In genomic region chr14:110527306-110527705, GRCm38 (mm10) we compare ENCODE assay signal across 20 mouse cellular contexts.
"Had no signal": no experiment of that assay in that cellular context is flagged by ENCODE, and none has a peak within 500 bp of the region (broad histone marks: within the 10 kb centered on the region; RNA-seq: fewer than 3 reads in every experiment).

No protein-coding gene starts in this region.

- ATAC-seq: liver, embryonic 12.5 days had no signal

- H3K27ac ChIP-seq: limb, embryonic 10.5 days; limb, embryonic 13.5 days; liver, embryonic 12.5 days; liver, embryonic 15.5 days; lung, embryonic 15.5 days; midbrain, embryonic 10.5 days; neural tube, embryonic 13.5 days had no signal

- H3K4me3 ChIP-seq: limb, embryonic 10.5 days; limb, embryonic 13.5 days; liver, embryonic 12.5 days; liver, embryonic 15.5 days; lung, embryonic 15.5 days; megakaryocyte, embryonic 14.5 days; midbrain, embryonic 10.5 days; neural tube, embryonic 13.5 days had no signal

- H3K9me3 ChIP-seq: limb, embryonic 10.5 days; limb, embryonic 13.5 days; liver, embryonic 12.5 days; liver, embryonic 15.5 days; lung, embryonic 15.5 days; megakaryocyte, embryonic 14.5 days; midbrain, embryonic 10.5 days; neural tube, embryonic 13.5 days had no signal

- H3K4me1 ChIP-seq: limb, embryonic 10.5 days; limb, embryonic 13.5 days; liver, embryonic 12.5 days; liver, embryonic 15.5 days; lung, embryonic 15.5 days; megakaryocyte, embryonic 14.5 days; midbrain, embryonic 10.5 days; neural tube, embryonic 13.5 days had no signal

- DNase-seq: kidney, adult 9 months; kidney, postnatal 14 days; kidney, postnatal 4 days; liver; lung, adult 18-20 months; lung, postnatal 10 days; lung, postnatal 36 days; midbrain, embryonic 14.5 days; retina, postnatal 1 day; thymus, adult 18-20 months; thymus, postnatal 14 days; thymus, postnatal 4 days had no signal

- H3K9ac ChIP-seq: limb, embryonic 13.5 days; liver, embryonic 12.5 days; liver, embryonic 15.5 days; lung, embryonic 15.5 days; neural tube, embryonic 13.5 days had no signal

- H3K27me3 ChIP-seq: limb, embryonic 13.5 days; liver, embryonic 12.5 days; liver, embryonic 15.5 days; lung, embryonic 15.5 days; megakaryocyte, embryonic 14.5 days; neural tube, embryonic 13.5 days had no signal

- H3K36me3 ChIP-seq: limb, embryonic 10.5 days; limb, embryonic 13.5 days; liver, embryonic 12.5 days; liver, embryonic 15.5 days; lung, embryonic 15.5 days; midbrain, embryonic 10.5 days; neural tube, embryonic 13.5 days had no signal

- H3K4me2 ChIP-seq: limb, embryonic 13.5 days; liver, embryonic 12.5 days; liver, embryonic 15.5 days; lung, embryonic 15.5 days; neural tube, embryonic 13.5 days had no signal
